Mouse (Mus musculus): ENCODE measurements around the gene Bcam. TPM values are rescaled to one million over a fixed set of nuclear protein-coding genes. Genes with fewer than 3 reads are reported as not detected.
A peak's percentile ranks its signal among the peaks of the same experiment; 100 is the strongest.

Gene Bcam
- total and polyA plus RNA-seq, 3 experiments, result 2.6 to 8.1 TPM; not detected in 1

DNA sequence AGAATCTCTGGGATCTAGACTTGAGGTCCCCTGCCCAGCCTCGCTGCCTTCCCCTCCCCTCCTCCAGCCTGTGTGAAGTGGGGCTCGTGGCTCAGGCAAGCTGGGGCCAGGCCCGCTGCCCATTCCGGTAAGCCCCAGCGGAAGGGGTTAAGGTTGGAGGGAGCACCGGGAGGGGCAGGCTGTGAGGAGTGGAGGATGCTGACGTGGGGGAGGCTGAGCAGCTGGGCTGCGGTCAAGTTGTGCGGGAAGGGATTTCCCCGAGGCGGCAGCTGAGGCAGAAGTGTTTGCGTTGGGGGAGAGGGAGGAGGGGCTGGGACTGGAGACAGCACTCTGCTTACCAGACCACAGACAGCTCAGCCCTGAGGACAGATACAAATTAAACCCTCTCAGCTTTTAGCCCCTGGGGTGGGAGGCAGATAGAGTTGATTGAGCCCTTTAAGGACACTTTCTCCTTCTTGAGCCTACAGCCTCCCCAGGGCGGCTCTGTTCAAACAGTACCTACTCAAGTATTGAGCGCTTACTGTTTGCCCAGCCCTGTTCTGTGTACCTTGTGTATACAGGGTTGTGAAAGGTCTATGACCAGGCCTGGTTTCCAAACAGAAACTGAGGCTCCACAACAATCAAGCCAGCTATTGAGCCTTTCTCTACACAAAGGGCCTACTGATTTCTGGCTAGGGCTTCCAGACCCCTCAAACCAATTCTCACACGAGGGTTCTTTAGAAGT, 46.7 kb upstream of the Bcam start:
- H3K36me3 ChIP-seq (ENCODE audit: control insufficient read depth in 1 of 2, insufficient read depth in 2 of 2, low read length in 2 of 2), result peaks cover 0 to 14% of the 10 kb centered on the region in 2 experiments; a peak in 2 of 4 replicates
- H3K79me2 ChIP-seq (ENCODE audit: control insufficient read depth, insufficient read depth, low read length, poor library complexity), result no peaks in the 10 kb centered on the region; the same call in 1 of the 2 replicates
- no peak overlapping the region for H3K9ac ChIP-seq (ENCODE audit: control insufficient read depth, low read depth, low read length, poor library complexity, severe bottlenecking)
- no peaks in the 10 kb centered on the region for H3K9me3 ChIP-seq (replicated peaks; ENCODE audit: insufficient read depth, low read length)
- no peaks in the 10 kb centered on the region for H3K27me3 ChIP-seq (ENCODE audit: control insufficient read depth in 1 of 2, insufficient read depth in 2 of 2, low read length in 2 of 2)
- H3K4me1 ChIP-seq (ENCODE audit: control insufficient read depth in 1 of 2, insufficient read depth in 2 of 2, low read length in 2 of 2), result peaks cover 20 to 28% of the 10 kb centered on the region in 2 experiments
- no peak overlapping the region for H3K4me3 ChIP-seq (ENCODE audit: control insufficient read depth in 1 of 2, insufficient read depth in 1 of 2, low read depth in 2 of 2, low read length in 2 of 2)
- no peak for TF ChIP-seq POLR2AphosphoS2 (IDR thresholded peaks at IDR 0.05; ENCODE audit: low read length)
- no peak for TF ChIP-seq SMC3 (IDR thresholded peaks at IDR 0.05; ENCODE audit: low read depth, low read length)
- peak; percentile 64; the same call in 1 of the 2 replicates for TF ChIP-seq ETS1 (IDR thresholded peaks at IDR 0.05; ENCODE audit: low read depth, low read length)
- DNase-seq (ENCODE audit: low read depth, low spot score), result no peak
- H3K27ac ChIP-seq (ENCODE audit: control insufficient read depth, low read depth, low read length), result no peak overlapping the region

DNA sequence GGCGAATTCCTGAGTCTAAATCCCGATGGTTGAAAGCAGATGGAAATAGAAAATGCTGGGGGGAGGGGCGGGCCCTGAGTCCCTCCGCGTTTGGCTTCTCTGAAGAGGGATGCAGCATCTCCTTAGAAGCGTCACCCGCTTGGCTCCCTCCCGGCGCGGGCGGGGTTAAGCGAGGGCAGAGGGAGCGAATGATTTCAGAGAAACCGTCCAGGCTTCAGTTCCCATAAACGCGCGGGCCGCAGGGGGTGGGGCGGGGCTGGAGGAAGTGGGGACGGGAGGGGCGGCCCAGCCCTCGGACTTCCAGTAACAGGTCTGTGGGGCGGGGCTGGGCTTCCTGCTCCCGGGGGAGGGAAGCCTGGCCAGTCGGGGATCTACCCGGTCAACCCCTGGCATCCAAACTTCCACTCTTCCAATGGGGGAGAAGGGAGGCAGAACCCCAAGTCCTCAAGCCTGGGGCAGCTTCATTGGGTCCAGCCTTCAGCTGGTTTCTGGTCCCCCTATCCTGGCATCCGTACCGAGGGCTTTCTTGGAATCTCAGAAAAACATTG, 45.5 kb upstream of the Bcam start:
- Histone ChIP-seq H3K9ac (ENCODE audit: control insufficient read depth, low read depth, low read length, poor library complexity, severe bottlenecking) (peak overlapping the region; percentile 61), H3K4me1 (ENCODE audit: control insufficient read depth in 1 of 2, insufficient read depth in 2 of 2, low read length in 2 of 2) (peaks cover 20 to 28% of the 10 kb centered on the region in 2 experiments)
- TF ChIP-seq ZKSCAN1 (IDR thresholded peaks at IDR 0.05; ENCODE audit: low read depth, low read length) (no peak), MEF2A (IDR thresholded peaks at IDR 0.05; ENCODE audit: extremely low read depth, insufficient replicate concordance, low read depth, low read length, poor library complexity, severe bottlenecking) (no peak), ELF1 (IDR thresholded peaks at IDR 0.05; ENCODE audit: low read depth, low read length) (no peak), ZC3H11A (IDR thresholded peaks at IDR 0.05; ENCODE audit: low read depth, low read length) (no peak), NRF1 (IDR thresholded peaks at IDR 0.05; ENCODE audit: insufficient read depth, low read depth, low read length, poor library complexity, severe bottlenecking) (no peak), ETS1 (IDR thresholded peaks at IDR 0.05; ENCODE audit: low read depth, low read length) (peak; percentile 21; the same call in 1 of the 2 replicates), USF1 (IDR thresholded peaks at IDR 0.05; ENCODE audit: low read depth, low read length) (no peak), POLR2AphosphoS2 (IDR thresholded peaks at IDR 0.05; ENCODE audit: low read length) (0 out of 2 replicates have a peak, but pooled peaks have one; percentile 20), NELFE (IDR thresholded peaks at IDR 0.05; ENCODE audit: low read depth, low read length) (no peak; the same call in 1 of the 2 replicates), GATA1 (IDR thresholded peaks at IDR 0.05; ENCODE audit: low read depth, low read length) (no peak), POLR2A (IDR thresholded peaks at IDR 0.05; ENCODE audit: control insufficient read depth in 1 of 2, insufficient read depth in 1 of 2, low read depth in 1 of 2, low read length in 2 of 2, poor library complexity in 1 of 2) (peak; percentile 22 to 56; a peak in 1 of 4 replicates), CHD2 (IDR thresholded peaks at IDR 0.05; ENCODE audit: low read length) (no peak), MYC (IDR thresholded peaks at IDR 0.05; ENCODE audit: low read depth, low read length) (no peak), CHD1 (IDR thresholded peaks at IDR 0.05; ENCODE audit: low read depth, low read length) (no peak), RAD21 (IDR thresholded peaks at IDR 0.05; ENCODE audit: low read depth, low read length) (no peak), MAZ (IDR thresholded peaks at IDR 0.05; ENCODE audit: low read depth, low read length) (peak; percentile 83), SMC3 (IDR thresholded peaks at IDR 0.05; ENCODE audit: low read depth, low read length) (no peak), MAX (IDR thresholded peaks at IDR 0.05; ENCODE audit: low read length) (no peak), HCFC1 (IDR thresholded peaks at IDR 0.05; ENCODE audit: low read depth, low read length) (peak; percentile 61), MYB (IDR thresholded peaks at IDR 0.05; ENCODE audit: low read depth, low read length) (no peak), MXI1 (IDR thresholded peaks at IDR 0.05; ENCODE audit: low read depth, low read length) (0 out of 2 replicates have a peak, but pooled peaks have one; percentile 4), TAL1 (IDR thresholded peaks at IDR 0.05; ENCODE audit: low read length) (no peak)

More for the DNA sequence above, 45.5 kb upstream of the Bcam start:
- Histone ChIP-seq H3K27ac (ENCODE audit: control insufficient read depth, low read depth, low read length) (peak overlapping the region; percentile 61), H3K79me2 (ENCODE audit: control insufficient read depth, insufficient read depth, low read length, poor library complexity) (no peaks in the 10 kb centered on the region), H3K27me3 (ENCODE audit: control insufficient read depth in 1 of 2, insufficient read depth in 2 of 2, low read length in 2 of 2) (no peaks in the 10 kb centered on the region), H3K36me3 (ENCODE audit: control insufficient read depth in 1 of 2, insufficient read depth in 2 of 2, low read length in 2 of 2) (peaks cover 0 to 14% of the 10 kb centered on the region in 2 experiments; a peak in 2 of 4 replicates), H3K9me3 (replicated peaks; ENCODE audit: insufficient read depth, low read length) (no peaks in the 10 kb centered on the region), H3K4me3 (ENCODE audit: control insufficient read depth in 1 of 2, insufficient read depth in 1 of 2, low read depth in 2 of 2, low read length in 2 of 2) (peak overlapping the region; percentile 51 to 78)
- peak; percentile 91 for DNase-seq (ENCODE audit: low read depth, low spot score)
